ENCODE assay signal across 28 mouse cellular contexts in the genomic region with DNA sequence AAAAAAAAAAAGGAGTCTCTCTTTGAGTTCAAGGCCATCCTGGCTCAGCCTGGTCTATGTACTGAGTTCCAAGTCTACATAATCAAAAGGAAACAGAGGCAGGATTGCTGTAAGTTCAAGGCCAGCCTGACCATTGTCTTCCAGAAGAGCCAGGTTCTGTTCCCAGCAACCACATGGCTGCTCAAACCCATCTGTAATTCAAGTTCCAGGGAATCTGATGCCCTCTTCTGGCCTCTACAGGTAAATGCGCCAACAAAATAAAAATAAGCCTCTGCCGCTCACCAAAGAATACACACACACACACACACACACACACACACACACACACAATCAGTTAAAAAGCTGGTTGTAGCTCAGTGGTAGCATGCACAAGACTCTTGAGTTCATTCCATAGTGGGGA. TPM values are rescaled to one million over a fixed set of nuclear protein-coding genes. Genes with fewer than 3 reads are reported as not detected.
DNase-seq lines count a peak whose midpoint lies in the region; ATAC-seq and TF ChIP-seq lines count a peak whose summit lies in the region.
"Had no signal": no experiment of that assay in that cellular context is flagged by ENCODE, and none has a peak within 500 bp of the region (broad histone marks: within the 10 kb centered on the region; RNA-seq: fewer than 3 reads in every experiment).

No protein-coding gene starts in this region.

- H3K4me2 ChIP-seq in liver, embryonic 14.5 days (ENCODE audit: low read depth), result no peak overlapping the region
- H3K4me2 ChIP-seq: embryonic facial prominence, embryonic 12.5 days; forebrain, embryonic 13.5 days; heart, embryonic 12.5 days; limb, embryonic 13.5 days; liver, embryonic 15.5 days had no signal

- 80% methylated on average over 2 of the region's 2 CpGs for WGBS in liver, embryonic 14.5 days (ENCODE audit: insufficient replicate concordance)

- no peak for ATAC-seq in liver, embryonic 14.5 days (ENCODE audit: insufficient read depth)
- ATAC-seq in erythroid progenitor cell, adult 5-6 weeks (replicated peaks; ENCODE audit: low FRiP score, poor library complexity, severe bottlenecking), result 0 out of 2 replicates have a peak, but pooled peaks have one; percentile 30
- ATAC-seq: activated CD4-positive, CD25-positive, alpha-beta regulatory T cell, adult 4 months; forebrain, embryonic 13.5 days; Patski had no signal

- no peak overlapping the region for H3K27ac ChIP-seq in gastrocnemius, adult 2 months
- H3K27ac ChIP-seq in liver, embryonic 14.5 days, result no peak overlapping the region
- H3K27ac ChIP-seq: embryonic facial prominence, embryonic 12.5 days; forebrain, embryonic 13.5 days; hindbrain, embryonic 10.5 days; limb, embryonic 13.5 days; liver, embryonic 15.5 days; midbrain, embryonic 10.5 days had no signal

- no peak for DNase-seq in gastrocnemius, adult 2 months
- DNase-seq in gastrocnemius, postnatal 14 days, result no peak
- DNase-seq in liver, embryonic 14.5 days (ENCODE audit: low read depth in 3 of 3, low spot score in 3 of 3), result no peak
- no peak for DNase-seq in liver
- no peak for DNase-seq in spleen, adult 12 weeks (ENCODE audit: low spot score)
- DNase-seq in ovary, postnatal 10 days (ENCODE audit: low spot score), result no peak
- DNase-seq: adrenal gland, adult 8-10 months; B cell, adult 2 months; cerebellum, adult 18-20 months; cerebellum, postnatal 14 days; heart, postnatal 10 days; kidney, adult 8-10 months; kidney, postnatal 14 days; layer of hippocampus, postnatal 36 days; lung, postnatal 10 days; spleen, adult 18-20 months; thymus, postnatal 25 days had no signal

- H3K4me3 ChIP-seq in gastrocnemius, adult 2 months, result no peak overlapping the region
- H3K4me3 ChIP-seq in liver, embryonic 14.5 days (ENCODE audit: insufficient read depth in 1 of 2, low read depth in 2 of 2, low read length in 2 of 2), result no peak overlapping the region
- H3K4me3 ChIP-seq in E14TG2a.4 (replicated peaks; ENCODE audit: low read length), result no peak overlapping the region
- H3K4me3 ChIP-seq: embryonic facial prominence, embryonic 12.5 days; forebrain, embryonic 13.5 days; heart, embryonic 12.5 days; hindbrain, embryonic 10.5 days; limb, embryonic 13.5 days; liver, embryonic 15.5 days; midbrain, embryonic 10.5 days had no signal

- no peaks in the 10 kb centered on the region for H3K27me3 ChIP-seq in liver, embryonic 14.5 days (ENCODE audit: control insufficient read depth, insufficient read depth, low read length)
- no peaks in the 10 kb centered on the region for H3K27me3 ChIP-seq in E14TG2a.4 (ENCODE audit: insufficient read depth, low read length)
- H3K27me3 ChIP-seq: embryonic facial prominence, embryonic 12.5 days; forebrain, embryonic 13.5 days; heart, embryonic 12.5 days; limb, embryonic 13.5 days; liver, embryonic 15.5 days; Patski had no signal

- peaks cover 3% of the 10 kb centered on the region; the same call in 1 of the 2 replicates for H3K36me3 ChIP-seq in liver, embryonic 14.5 days (replicated peaks; ENCODE audit: control insufficient read depth, insufficient read depth, low read depth)
- H3K36me3 ChIP-seq in E14TG2a.4 (ENCODE audit: insufficient read depth, low read length), result peaks cover 21% of the 10 kb centered on the region

- no peak overlapping the region for H3K9ac ChIP-seq in liver, embryonic 14.5 days (replicated peaks)
- H3K9ac ChIP-seq: embryonic facial prominence, embryonic 12.5 days; forebrain, embryonic 13.5 days; heart, embryonic 12.5 days; limb, embryonic 13.5 days; liver, embryonic 15.5 days had no signal

- TF ChIP-seq EP300 in liver, embryonic 14.5 days (IDR thresholded peaks at IDR 0.05; ENCODE audit: low read depth), result no peak

- no peaks in the 10 kb centered on the region for H3K9me3 ChIP-seq in liver, embryonic 14.5 days (ENCODE audit: control insufficient read depth, low read length)
- peaks cover 29% of the 10 kb centered on the region for H3K9me3 ChIP-seq in E14TG2a.4 (ENCODE audit: low read length)
- H3K9me3 ChIP-seq: embryonic facial prominence, embryonic 12.5 days; forebrain, embryonic 13.5 days; heart, embryonic 12.5 days; hindbrain, embryonic 10.5 days; limb, embryonic 13.5 days; liver, embryonic 15.5 days; midbrain, embryonic 10.5 days had no signal

- no peaks in the 10 kb centered on the region for H3K4me1 ChIP-seq in liver, embryonic 14.5 days (replicated peaks; ENCODE audit: control insufficient read depth in 2 of 2, insufficient read depth in 2 of 2, low read length in 1 of 2)
- H3K4me1 ChIP-seq in E14TG2a.4 (replicated peaks; ENCODE audit: low read depth, low read length), result peaks cover 3% of the 10 kb centered on the region; the same call in 1 of the 2 replicates
- H3K4me1 ChIP-seq: embryonic facial prominence, embryonic 12.5 days; forebrain, embryonic 13.5 days; limb, embryonic 13.5 days; liver, embryonic 15.5 days had no signal

- peak; percentile 15; the same call in 1 of the 2 replicates for TF ChIP-seq CTCF in gastrocnemius, adult 2 months (IDR thresholded peaks at IDR 0.05)
- TF ChIP-seq CTCF in liver, embryonic 14.5 days (IDR thresholded peaks at IDR 0.05; ENCODE audit: low read depth), result peak; percentile 45
- TF ChIP-seq CTCF in E14TG2a.4 (conservative IDR thresholded peaks at IDR 0.05; ENCODE audit: low read length), result peak; percentile 19; the same call in 1 of the 2 replicates

- intact Hi-C loops in gastrocnemius, adult 2 months (cut with DNase I), result no loop called here
- intact Hi-C loops in gastrocnemius, postnatal 14 days (cut with DNase I; ENCODE audit: low total_unique reads), result no loop called here

RNA-seq across cellular contexts. Expression of a gene that starts 15.8 kb away (rescaled TPM):
- 1 to 10 TPM; 3.1 to 3.3 TPM for total RNA-seq in gastrocnemius, adult 2 months (2021)
- total RNA-seq in gastrocnemius, postnatal 14 days (2021), result 1 to 10 TPM; 5.8 to 6.5 TPM
- 16.5 and 24.2 TPM in 2 replicates for polyA plus RNA-seq in liver, embryonic 14.5 days (2012; rRNA removed)
- 31.6 and 33.7 TPM in 2 replicates for polyA plus RNA-seq in liver, embryonic 14.5 days (2014; fragmentation: Nextera tagmentation; extraction: Ambion mirVana)
- 63.4 and 91.4 TPM in 2 replicates for total RNA-seq in erythroid progenitor cell, adult 5-6 weeks (2015; ENCODE audit: low replicate concordance)
- total RNA-seq in erythroid progenitor cell, adult 5-6 weeks (2017; ENCODE audit: low replicate concordance), result 43.3 and 75.6 TPM in 2 replicates

RNA-seq across cellular contexts. Expression of a gene that starts 21.3 kb away (rescaled TPM):
- 10 to 100 TPM; 32.5 to 34.6 TPM for total RNA-seq in gastrocnemius, adult 2 months (2021)
- total RNA-seq in gastrocnemius, postnatal 14 days (2021), result 10 to 100 TPM; 27.9 to 28.9 TPM
- polyA plus RNA-seq in liver, embryonic 14.5 days (2012; rRNA removed), result 23.1 and 24.5 TPM in 2 replicates
- 26.8 and 28.5 TPM in 2 replicates for polyA plus RNA-seq in liver, embryonic 14.5 days (2014; fragmentation: Nextera tagmentation; extraction: Ambion mirVana)
- 9.6 and 11.5 TPM in 2 replicates for total RNA-seq in erythroid progenitor cell, adult 5-6 weeks (2015; ENCODE audit: low replicate concordance)
- total RNA-seq in erythroid progenitor cell, adult 5-6 weeks (2017; ENCODE audit: low replicate concordance), result 7.4 and 8.2 TPM in 2 replicates

RNA-seq across cellular contexts. Expression of a gene that starts 38.8 kb away (rescaled TPM):
- total RNA-seq in gastrocnemius, adult 2 months (2021), result 1 to 10 TPM; 1.4 to 1.8 TPM
- 1 to 10 TPM; 5.7 to 5.8 TPM for total RNA-seq in gastrocnemius, postnatal 14 days (2021)
- polyA plus RNA-seq in liver, embryonic 14.5 days (2012; rRNA removed), result 3.7 TPM in 2 replicates
- polyA plus RNA-seq in liver, embryonic 14.5 days (2014; fragmentation: Nextera tagmentation; extraction: Ambion mirVana), result 1.0 and 1.8 TPM in 2 replicates
- 2.5 TPM in 1 of 2 replicates, not detected in the other for total RNA-seq in erythroid progenitor cell, adult 5-6 weeks (2015; ENCODE audit: low replicate concordance)
- total RNA-seq in erythroid progenitor cell, adult 5-6 weeks (2017; ENCODE audit: low replicate concordance), result not detected in 2 replicates

Comparison
In these comparisons a context has a peak if more than half of its experiments do, and no peak if none do; other contexts are left out.
1. RNA of a gene that starts 15.8 kb away (total RNA-seq): 43.3 to 91.4 TPM in erythroid progenitor cell, adult 5-6 weeks; 5.8 to 6.5 TPM in gastrocnemius, postnatal 14 days and 3.1 to 3.3 TPM in gastrocnemius, adult 2 months; every median in the first group is over 4 times any median in the second.
2. Peak in every context shown above with its lines, with median percentiles within 50 percentile points of each other: CTCF ChIP-seq.